9 mouse cellular contexts compared by ENCODE assay signal in the genomic region with DNA sequence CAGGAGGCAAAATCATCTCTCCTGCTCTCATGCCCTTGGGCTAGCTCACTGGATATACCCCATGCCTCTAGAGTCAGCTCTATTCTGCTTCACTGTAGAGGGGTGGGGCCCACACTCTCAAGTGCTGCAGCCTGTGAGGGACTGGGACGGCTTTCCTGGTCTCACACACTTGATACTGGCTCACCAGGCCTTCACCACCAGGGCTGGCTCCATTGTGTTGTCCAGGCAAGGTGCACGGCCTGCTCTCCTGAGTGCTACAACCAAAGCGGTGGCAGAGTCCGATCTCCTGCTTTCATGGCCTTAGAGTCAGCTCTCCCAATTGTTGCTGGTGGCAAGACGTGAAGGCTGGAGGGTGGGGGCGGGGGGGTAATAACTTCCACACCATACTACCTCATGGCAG.
"Had no signal": no experiment of that assay in that cellular context is flagged by ENCODE, and none has a peak within 500 bp of the region (broad histone marks: within the 10 kb centered on the region; RNA-seq: fewer than 3 reads in every experiment).

No protein-coding gene starts in this region.

- H3K27ac ChIP-seq: kidney, postnatal 0 days; limb, embryonic 12.5 days; liver, embryonic 14.5 days had no signal

- H3K9ac ChIP-seq: limb, embryonic 12.5 days; liver, embryonic 14.5 days had no signal

- H3K27me3 ChIP-seq: limb, embryonic 12.5 days had no signal

- H3K4me1 ChIP-seq: limb, embryonic 12.5 days had no signal

- H3K4me2 ChIP-seq: limb, embryonic 12.5 days had no signal

- H3K9me3 ChIP-seq: limb, embryonic 12.5 days had no signal

- H3K36me3 ChIP-seq: limb, embryonic 12.5 days had no signal

- H3K4me3 ChIP-seq: limb, embryonic 12.5 days had no signal

- DNase-seq: kidney, adult 9 months; kidney, postnatal 36 days; layer of hippocampus, adult 9-11 months; lung, adult 18-20 months; midbrain, embryonic 14.5 days; thymus, postnatal 4 days had no signal
